Mouse (Mus musculus) B cell, adult 67 days (primary cell): Measurements from ENCODE around the gene Slc26a9. TPM values are rescaled to one million over a fixed set of nuclear protein-coding genes. Genes with fewer than 3 reads are reported as not detected.

Source experiments
- total RNA-seq, 2 experiments: library from RNA; stranded (reverse); gene quantifications; 4 replicates each; pipeline ENCODE4 v1.2.4; 2023

Slc26a9 gene
- not detected for total RNA-seq

DNA sequence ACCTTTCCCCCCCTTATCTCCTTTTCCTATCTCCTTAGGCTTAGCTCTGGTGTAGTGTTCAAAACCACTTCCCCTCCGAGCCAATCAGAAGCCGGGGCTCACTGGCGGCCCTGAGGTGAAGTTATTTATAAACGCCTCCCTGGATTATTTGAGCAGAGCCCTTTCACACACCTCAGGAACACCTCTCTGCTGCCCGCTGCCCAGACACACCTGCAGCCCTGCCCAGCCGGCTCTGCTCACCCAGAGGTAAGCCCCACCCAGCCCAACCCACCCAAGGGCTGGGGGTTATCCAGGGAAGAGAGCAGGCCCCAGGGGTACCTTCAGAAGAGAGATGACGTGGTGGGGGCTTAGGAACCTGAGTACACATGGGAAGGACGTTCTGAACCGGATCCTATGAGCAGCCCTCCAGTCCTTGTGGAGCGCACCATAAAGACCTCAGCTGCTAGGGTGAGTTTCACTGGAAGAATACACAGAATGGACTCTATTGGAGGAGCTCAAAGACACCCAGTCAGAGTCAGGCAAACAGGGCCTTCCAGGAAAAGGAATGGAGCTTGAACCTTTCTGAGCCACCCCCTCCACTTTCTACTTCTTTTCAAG is at the start of gene Slc26a9:
TSS of gene Slc26a9 (plus strand) at position 155 of the 597 bp plus-strand sequence.

DNA sequence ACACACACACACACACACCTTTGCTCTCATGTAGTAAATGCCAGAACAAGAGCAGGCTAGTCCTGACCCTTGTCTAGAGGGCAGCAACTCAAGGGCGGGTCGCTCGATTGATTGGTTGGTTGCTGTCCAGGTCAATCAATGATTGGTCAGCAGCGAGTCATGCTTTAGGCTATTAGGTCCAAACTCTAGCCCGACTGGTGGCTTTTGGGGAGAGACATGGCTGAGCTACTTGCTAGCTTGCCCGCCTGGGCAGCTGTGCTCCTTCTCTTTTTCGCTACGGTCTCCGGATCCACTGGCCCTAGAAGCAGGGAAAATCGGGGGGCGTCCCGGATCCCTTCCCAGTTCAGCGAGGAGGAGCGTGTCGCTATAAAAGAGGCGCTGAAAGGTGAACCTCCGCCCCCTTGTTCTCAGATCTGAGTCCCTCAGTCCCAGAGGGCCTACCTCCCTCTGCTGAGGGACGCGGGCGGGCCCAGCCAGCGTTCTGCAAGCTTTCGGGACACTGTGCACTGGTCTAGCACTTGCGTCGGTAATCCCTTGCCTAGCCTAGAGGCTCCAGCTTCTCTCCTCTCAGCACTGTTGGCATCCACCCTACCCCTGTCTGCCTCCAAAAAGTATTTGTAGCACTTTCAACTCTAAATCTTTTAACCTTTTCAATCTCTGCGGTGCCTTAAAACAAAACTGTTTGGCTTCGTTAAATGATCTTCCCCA is 53.5 kb downstream of the Slc26a9 start, which contains the start of gene Pm20d1:
TSS of gene Pm20d1 (plus strand) at position 180 of the 708 bp plus-strand sequence.

Other genes with a start within 250 kb of the Slc26a9 start
- gene Srgap2, start 216.7 kb upstream of the Slc26a9 start, total RNA-seq, result 10 to 100 TPM; 37.6 to 38.7 TPM
- under 1 TPM; 0.50 to 0.55 TPM for gene Fam72a, start 216.1 kb upstream of the Slc26a9 start, total RNA-seq
- gene Avpr1b, start 144.8 kb upstream of the Slc26a9 start, total RNA-seq, result not detected
- 100 to 1,000 TPM; 131 to 135 TPM for gene Ctse, start 105.7 kb upstream of the Slc26a9 start, total RNA-seq
- under 1 TPM; 0.32 to 0.68 TPM for gene Rab7b, start 55.3 kb upstream of the Slc26a9 start, total RNA-seq
- gene Pm20d1, start 53.4 kb downstream of the Slc26a9 start, total RNA-seq, result not detected
- 10 to 100 TPM; 49.2 to 54.4 TPM for gene Slc41a1, start 83.5 kb downstream of the Slc26a9 start, total RNA-seq
- 10 to 100 TPM; 17.4 to 23.4 TPM for gene Rab29, start 123.2 kb downstream of the Slc26a9 start, total RNA-seq
- gene Nucks1, start 166.5 kb downstream of the Slc26a9 start, total RNA-seq, result 10 to 100 TPM; 89.1 to 94.5 TPM
- 1 to 10 TPM in 1 of 2 experiments, under 1 TPM in 1; 0.92 to 1.0 TPM for gene Slc45a3, start 218.9 kb downstream of the Slc26a9 start, total RNA-seq